Mouse (Mus musculus) heart, postnatal 0 days (tissue): ENCODE data around the gene Arhgdia.

ENCODE experiments used
- CTCF ChIP-seq: IDR thresholded peaks from 2 replicates; pipeline ENCODE4 v1.5.1; 2016; ENCODE audit warnings: antibody characterized with exemption, control low read depth, low read depth
- EP300 ChIP-seq: IDR thresholded peaks from 2 replicates; pipeline ENCODE4 v1.6.1; 2016; ENCODE audit warnings: antibody characterized with exemption, low read depth

GRCm38 (mm10) chr11:120575940-120576339 is 5.5 kb downstream of the Arhgdia start:
- TF ChIP-seq CTCF (no peak), EP300 (no peak)
